Mouse (Mus musculus) E14TG2a.4 (cell line): Measurements from ENCODE around the gene Cops2.

ENCODE experiments used
- CTCF ChIP-seq: conservative IDR thresholded peaks from 2 replicates; pipeline ENCODE4 v1.5.1; 2014; ENCODE audit warnings: low read length
- NANOG ChIP-seq: IDR thresholded peaks from 2 replicates; pipeline ENCODE4 v1.6.1; 2014; ENCODE audit warnings: borderline replicate concordance, low read length, mixed read lengths
- POU5F1 ChIP-seq: IDR thresholded peaks from 2 replicates; pipeline ENCODE4 v1.6.1; 2014; ENCODE audit warnings: low read length, borderline replicate concordance

GRCm38 (mm10) chr2:125857707-125858106, 1.2 kb downstream of the Cops2 start:
- TF ChIP-seq CTCF (no peak), POU5F1 (no peak), NANOG (no peak)
